Mouse (Mus musculus) megakaryocyte, embryonic 14.5 days (primary cell): ENCODE data around the gene 1700012B07Rik.

ENCODE experiments used
- FLI1 ChIP-seq: IDR thresholded peaks from 2 replicates; pipeline ENCODE4 v1.6.1; 2012; ENCODE audit warnings: low read length, inconsistent platforms, mixed read lengths
- GATA1 ChIP-seq: IDR thresholded peaks from 3 replicates; pipeline ENCODE4 v1.6.1; 2012; ENCODE audit warnings: mixed read lengths, low read length, inconsistent platforms, borderline replicate concordance

DNA sequence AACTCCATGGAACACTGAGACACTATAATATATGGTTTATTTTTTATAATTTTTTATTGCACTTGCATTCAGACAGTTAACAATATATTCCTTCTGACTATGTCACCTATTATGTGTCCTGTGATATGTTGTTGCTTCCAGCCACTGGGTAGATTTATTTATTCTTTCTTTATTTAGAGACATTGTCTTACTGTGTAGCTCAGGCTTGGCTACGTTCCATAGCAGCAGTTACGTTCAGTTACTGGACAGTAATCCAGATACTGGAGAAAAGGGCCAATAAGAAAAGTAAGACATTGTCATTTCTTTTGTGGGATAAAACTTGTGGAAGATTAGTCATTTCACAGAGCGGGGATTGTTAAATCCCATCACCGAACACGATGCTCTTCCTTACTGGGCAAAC, 2.5 kb upstream of the 1700012B07Rik start:
- no peak for TF ChIP-seq GATA1
- no peak for TF ChIP-seq FLI1
